Mouse (Mus musculus) adipocyte (in vitro differentiated cells): ENCODE measurements around the gene Gm6592.
"Not testable (repeated sequence)": the region's sequence is repeated elsewhere in the genome, so short reads cannot be mapped to it uniquely, and the experiment has no call there.

Experiments
- DNase-seq: peaks from one replicate; pipeline ENCODE4 v3.0.0-alpha.2; 2016; ENCODE audit warnings: low spot score

Gm6592 gene

DNA sequence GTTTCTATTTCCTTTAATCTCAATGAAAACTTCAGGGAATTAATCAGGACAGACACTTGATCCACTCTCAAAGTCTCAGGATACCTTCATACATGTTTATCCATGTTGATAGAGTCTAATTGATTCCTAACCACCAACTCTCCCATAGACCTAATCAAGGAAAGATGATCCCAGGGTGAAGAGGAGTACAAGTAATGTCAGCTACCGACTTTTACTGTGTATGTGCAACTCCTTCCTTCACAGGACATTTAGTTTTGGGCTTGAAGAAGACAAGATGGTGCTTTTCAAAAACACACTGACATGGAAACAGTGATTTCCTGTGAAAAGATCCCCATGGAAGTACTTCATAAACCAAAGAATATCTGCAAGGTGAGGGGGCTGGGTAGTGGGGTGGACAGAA is at the start of gene Gm6592:
TSS of gene Gm6592 (plus strand) at position 301 of the 400 bp plus-strand sequence.
- DNase-seq = no peak

DNA sequence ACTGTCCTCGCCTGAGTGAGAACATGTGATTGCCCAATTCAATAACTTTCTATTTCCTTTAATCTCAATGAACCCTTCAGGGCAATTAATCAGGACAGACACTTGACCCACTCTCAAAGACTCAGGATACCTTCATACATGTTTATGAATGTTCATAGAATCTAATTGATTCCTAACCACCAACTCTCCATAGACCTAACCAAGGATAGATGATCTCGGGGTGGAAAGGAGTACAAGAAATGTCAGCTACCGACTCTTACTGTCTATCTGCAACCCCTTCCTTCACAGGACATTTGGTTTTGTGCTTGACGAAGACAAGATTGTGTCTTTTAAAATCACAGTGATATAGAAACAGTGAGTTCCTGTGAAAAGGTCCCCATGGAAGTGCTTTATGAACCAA is 40.4 kb upstream of the Gm6592 start, which contains the start of gene Ssxb5:
TSS of gene Ssxb5 (plus strand) at position 301 of the 400 bp plus-strand sequence.
- DNase-seq = not testable (repeated sequence)

DNA sequence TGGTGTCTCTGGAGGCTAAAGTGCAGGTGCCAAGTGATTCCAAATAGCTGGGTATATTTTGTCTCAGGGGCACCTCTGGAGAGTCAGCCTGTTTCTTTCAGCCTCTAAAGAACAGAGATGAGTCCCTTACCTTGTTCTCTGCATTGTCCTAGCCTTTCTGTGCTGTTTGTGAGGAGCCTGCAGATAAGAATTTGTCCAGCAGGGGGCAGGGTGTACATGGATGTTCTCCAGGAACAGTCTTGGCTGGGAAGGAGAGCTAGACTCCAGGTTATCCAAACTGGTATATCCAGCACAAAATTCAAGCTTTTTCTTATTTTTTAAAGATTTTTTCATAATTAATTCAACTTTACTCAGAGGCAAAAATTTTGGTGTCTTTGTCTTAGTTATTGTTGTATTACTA is 11.8 kb upstream of the Gm6592 start:
- DNase-seq = peak; percentile 77

DNA sequence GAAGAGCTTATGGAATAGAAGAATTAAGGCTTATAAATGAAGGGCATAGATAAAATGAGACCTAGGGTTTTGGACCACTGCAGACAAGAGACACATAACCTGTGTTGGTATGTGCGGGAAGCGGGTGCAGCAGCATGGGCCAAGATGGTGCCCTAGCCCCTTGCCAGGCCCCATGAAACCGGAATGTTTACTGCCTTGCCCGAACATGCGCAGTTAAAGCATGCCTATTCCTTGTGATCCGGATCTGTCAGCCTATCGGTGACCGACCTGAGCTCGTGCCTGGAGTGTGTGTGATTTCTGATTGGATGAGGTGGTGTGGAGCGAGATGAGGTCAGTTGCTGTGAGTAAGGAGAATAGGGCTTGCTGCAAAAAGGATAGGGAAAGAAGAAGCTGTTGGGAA is 8.7 kb downstream of the Gm6592 start:
- DNase-seq = no peak

DNA sequence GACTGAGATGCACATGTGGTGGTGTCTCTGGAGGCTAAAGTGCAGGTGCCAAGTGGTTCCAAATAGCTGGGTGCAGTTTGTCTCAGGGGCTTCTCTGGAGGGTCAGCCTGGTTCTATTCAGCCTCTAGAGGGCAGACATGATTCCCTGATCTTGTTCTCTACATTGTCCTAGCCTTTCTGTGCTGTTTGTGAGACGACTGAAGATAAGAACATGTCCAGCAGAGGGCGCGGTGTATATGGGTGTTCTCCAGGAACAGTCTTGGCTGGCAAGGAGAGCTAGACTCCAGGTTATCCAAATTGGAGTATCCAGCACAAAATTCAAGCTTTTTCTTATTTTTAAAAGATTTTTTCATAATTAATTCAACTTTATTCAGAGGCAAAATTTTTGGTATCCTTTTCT is 20.5 kb downstream of the Gm6592 start:
- DNase-seq = peak; percentile 78

DNA sequence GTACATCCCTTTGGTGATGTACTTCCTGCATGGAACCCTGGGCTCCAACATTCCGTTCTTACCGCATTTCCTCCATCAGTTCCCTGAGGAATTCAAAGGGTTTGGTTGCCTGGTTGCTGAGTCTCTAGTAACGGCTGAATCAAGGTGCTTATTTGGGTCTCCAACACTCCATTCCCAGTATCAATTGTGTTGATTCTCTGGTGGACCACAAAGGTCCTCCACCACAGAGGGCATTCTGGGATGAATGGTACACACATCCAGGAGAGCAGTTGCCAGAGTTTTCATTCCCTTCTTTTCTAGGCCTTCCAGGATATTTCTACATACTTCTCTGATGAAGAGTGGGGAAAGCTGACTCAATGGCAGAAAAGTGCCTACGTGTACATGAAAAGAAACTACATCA is 30.2 kb downstream of the Gm6592 start, which contains the start of gene Gm5751:
TSS of gene Gm5751 (plus strand) at position 301 of the 400 bp plus-strand sequence.
- not testable (repeated sequence) for DNase-seq

DNA sequence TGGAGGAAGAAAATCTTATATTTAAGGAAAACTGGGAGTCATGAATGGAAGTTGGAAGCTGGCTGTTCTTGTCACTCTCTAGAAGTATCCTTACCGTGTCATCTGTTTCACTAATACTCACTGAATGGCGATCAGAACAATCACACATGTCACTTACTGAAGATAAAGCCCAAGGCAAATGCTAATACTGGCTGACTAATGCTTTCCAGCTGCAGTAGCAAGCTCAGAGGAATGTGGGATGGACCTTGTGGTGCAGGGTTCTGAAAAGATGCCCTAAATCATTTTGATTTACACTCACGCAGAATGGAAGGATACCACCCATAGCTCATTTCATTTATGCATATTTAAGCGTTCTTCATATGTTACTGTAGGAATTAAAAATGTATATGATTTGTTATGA is 40.5 kb downstream of the Gm6592 start:
- no peak for DNase-seq

DNA sequence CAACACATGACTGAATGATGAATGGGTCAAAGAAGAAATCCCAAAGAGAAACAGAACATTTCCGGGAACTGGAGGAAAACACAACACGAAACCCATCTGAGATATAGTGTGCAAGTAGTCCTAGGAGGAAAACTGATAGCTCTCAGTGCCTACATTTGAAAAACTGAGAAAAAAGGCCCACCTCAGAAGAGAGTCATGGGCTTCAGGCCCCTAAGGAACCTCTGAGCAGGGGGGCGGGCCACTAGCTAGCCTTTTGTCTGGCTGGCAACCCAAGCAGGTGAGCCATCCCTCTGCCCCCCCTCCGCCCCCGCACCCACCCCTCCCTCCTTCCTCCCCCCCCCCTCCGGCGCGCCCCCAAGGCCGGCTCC is 48.2 kb downstream of the Gm6592 start:
- peak; percentile 22 for DNase-seq

DNA sequence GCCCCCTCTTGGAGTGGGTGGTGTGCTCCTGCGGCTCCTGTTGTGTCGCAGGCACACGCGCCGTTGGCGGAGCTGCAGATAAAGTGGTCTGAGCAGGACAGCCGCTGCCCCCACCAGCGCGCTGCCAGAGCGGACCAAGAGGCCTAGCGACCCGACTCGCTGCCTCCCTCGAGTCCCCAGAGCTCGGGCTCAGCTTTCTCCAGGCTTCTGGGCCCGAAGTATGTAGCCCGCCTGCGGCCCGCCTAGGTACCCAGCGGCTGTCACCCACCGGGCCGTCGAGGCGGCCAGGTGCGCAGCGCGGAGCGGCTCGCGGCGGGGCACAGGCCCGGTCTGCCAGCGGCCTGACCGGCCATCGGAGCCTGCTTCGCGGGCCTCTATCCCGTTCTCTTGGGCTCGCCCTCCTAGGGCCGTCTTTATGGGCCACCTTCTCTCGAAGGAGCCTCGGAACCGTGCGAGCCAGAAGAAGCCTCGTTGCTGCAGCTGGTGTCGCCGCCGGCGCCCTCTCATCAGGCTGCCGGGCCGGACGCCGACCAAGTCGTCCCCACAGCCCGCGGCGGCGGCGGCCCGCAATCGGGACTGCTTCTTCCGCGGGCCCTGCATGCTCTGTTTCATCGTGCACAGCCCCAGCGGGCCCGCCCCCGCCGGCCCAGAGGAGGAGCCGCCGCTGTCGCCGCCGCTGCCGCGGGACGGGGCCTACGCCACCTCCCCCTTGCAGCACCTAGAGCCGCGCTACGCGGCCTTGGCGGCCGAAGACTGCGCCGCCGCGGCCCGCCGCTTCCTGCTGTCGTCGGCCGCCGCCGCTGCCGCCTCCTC is 48.8 kb downstream of the Gm6592 start, which contains the start of gene B630019K06Rik:
TSS of gene B630019K06Rik (plus strand) at position 40 of the 813 bp plus-strand sequence.
- DNase-seq = peak; percentile 56

DNA sequence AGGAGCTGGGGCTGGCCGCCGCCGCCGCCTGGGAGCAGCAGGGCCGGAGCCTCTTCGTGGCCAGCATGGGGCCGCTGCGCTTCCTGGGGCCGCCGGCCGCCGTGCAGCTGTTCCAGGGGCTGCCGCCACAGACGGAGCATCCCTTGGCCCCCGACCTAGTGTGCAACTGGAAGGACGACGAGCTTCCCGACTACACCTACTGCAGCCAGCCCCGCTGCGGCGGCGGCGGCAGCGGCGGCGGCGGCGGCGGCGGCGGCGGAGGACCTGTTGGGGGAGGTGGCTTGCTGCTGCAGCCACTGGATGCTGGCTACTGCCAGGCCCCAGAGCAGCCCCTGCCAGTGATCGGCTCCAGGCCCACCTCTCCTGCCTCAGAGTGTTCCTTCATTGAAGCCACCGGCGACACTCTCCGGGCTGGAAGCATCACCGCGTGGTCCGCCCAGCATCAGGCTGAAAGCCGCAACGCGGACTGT is 49.4 kb downstream of the Gm6592 start:
- peak; percentile 7 for DNase-seq
